Mouse (Mus musculus): Measurements from ENCODE around the gene Susd1. TPM values are rescaled to one million over a fixed set of nuclear protein-coding genes. Genes with fewer than 3 reads are reported as not detected.

Susd1 gene
- polyA plus RNA-seq, 1 experiment: 21.3 TPM

DNA sequence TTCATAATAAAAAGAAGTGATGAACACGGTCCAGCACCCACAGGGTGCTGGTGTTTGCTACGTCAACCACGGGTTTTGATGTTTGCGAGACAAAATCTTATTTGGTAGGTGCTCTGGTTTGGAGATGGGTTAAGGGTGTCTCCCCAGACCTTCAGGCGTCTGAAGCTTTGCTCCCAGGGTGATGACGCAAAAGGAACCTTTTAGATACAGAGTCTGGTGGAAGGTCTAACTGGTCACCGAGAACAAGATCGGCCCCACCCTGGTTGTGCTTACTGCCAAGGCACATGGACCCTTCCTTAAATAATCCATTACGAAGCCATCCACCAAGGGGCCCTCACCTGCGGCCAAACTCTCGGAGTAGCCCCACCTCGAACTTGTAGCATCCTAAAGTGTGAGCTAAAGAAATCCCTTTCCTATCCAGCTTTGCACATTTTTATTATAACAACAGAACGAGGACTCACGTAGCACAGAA is 105.0 kb downstream of the Susd1 start:
- no peak overlapping the region for H3K4me3 ChIP-seq (replicated peaks; ENCODE audit: control insufficient read depth, low read depth, low read length)
- peaks cover 13% of the 10 kb centered on the region for H3K4me1 ChIP-seq (ENCODE audit: control insufficient read depth, insufficient read depth, low read length)
- 86% methylated on average over 14 of the region's 14 CpGs for WGBS
- TF ChIP-seq POLR2A (IDR thresholded peaks at IDR 0.05; ENCODE audit: borderline replicate concordance, control insufficient read depth, low read depth, low read length): no peak
- TF ChIP-seq CTCF (IDR thresholded peaks at IDR 0.05; ENCODE audit: control insufficient read depth, insufficient read depth, low read length): no peak
- H3K27ac ChIP-seq (ENCODE audit: control insufficient read depth, insufficient read depth, low read depth, low read length, poor library complexity): no peak overlapping the region; the same call in 1 of the 2 replicates

DNA sequence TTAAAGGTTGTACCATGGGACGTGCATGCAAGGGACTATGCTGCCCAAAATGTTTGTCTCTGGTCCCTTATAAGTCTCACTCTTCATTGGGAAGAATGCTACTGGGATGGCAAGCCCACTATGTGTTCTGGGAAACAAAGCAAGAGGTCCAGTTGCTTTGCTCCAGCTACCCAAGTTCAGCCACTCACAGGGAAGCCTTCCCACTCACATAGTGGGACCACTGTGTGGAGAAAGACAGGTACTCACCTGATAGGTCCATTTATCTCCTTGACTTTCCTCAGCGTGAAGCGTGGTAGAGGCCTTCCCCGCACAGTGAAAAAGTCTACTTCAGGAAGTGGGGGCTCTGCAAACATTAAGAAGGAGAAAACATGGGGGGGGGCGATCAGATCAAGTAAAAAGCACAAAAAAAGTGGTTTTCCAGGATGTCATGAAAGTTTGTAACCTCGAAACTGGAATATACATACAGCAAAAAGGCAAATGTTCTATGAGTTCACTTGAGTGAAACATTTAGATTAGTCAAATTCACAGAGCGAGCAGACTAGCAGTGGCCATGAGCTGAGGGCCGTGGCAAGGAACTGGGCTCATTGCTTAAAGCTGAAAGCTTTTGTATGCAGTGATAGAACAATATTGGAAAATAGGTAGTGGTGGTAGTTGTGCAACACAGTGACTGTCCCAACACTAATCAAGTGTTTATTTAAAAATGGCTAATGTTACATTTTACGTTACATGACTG is 105.6 kb downstream of the Susd1 start:
- Histone ChIP-seq H3K4me3 (replicated peaks; ENCODE audit: control insufficient read depth, low read depth, low read length) (no peak overlapping the region), H3K27ac (ENCODE audit: control insufficient read depth, insufficient read depth, low read depth, low read length, poor library complexity) (peak overlapping the region; percentile 66), H3K4me1 (ENCODE audit: control insufficient read depth, insufficient read depth, low read length) (peaks cover 13% of the 10 kb centered on the region)
- TF ChIP-seq POLR2A (IDR thresholded peaks at IDR 0.05; ENCODE audit: borderline replicate concordance, control insufficient read depth, low read depth, low read length) (no peak), CTCF (IDR thresholded peaks at IDR 0.05; ENCODE audit: control insufficient read depth, insufficient read depth, low read length) (no peak)
- WGBS: 74% methylated on average over 9 of the region's 9 CpGs

DNA sequence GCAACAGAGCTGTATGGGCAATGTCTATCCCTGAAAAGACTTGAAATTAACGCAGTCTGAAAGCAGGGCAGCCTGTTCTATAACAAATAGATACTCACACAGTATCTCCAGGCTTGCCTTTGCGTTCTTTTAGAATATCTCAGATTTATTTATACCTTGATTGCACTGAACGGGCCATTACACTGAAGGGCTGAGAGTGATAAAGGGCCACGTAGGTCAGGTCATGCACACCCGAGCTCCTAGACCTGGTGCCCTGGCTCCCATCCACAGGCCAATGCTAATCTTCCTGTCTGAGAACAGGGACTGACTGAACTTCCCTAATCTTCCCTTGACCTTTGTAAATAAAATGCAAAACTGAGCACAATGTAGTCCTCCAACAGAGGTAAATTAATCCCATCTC is 106.3 kb downstream of the Susd1 start:
- peak overlapping the region; percentile 98 for H3K27ac ChIP-seq (ENCODE audit: control insufficient read depth, insufficient read depth, low read depth, low read length, poor library complexity)
- TF ChIP-seq CTCF (IDR thresholded peaks at IDR 0.05; ENCODE audit: control insufficient read depth, insufficient read depth, low read length): no peak
- 22% methylated on average over 5 of the region's 5 CpGs for WGBS
- H3K4me1 ChIP-seq (ENCODE audit: control insufficient read depth, insufficient read depth, low read length): peaks cover 11% of the 10 kb centered on the region
- H3K4me3 ChIP-seq (replicated peaks; ENCODE audit: control insufficient read depth, low read depth, low read length): no peak overlapping the region

DNA sequence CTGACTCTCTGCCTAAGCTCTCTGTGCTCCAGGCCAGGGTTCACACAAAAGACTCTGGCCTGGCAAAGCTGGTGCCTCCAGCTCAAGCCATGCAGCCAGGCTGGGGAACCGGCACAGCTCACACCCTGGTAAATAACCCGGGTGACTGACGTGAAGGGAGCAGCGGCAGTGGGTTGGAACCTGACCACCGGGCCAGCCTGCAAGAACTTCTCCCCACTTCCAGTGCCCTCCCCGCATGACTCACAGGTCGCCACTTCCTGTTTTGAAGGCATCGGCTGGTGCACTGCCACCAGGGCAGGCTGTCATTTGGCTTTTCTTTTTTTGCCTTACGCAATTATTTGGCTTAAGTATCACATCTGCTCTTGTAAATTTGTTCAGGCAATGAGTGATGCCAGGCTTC is 106.8 kb downstream of the Susd1 start:
- no peak overlapping the region for H3K4me3 ChIP-seq (replicated peaks; ENCODE audit: control insufficient read depth, low read depth, low read length)
- peaks cover 11% of the 10 kb centered on the region for H3K4me1 ChIP-seq (ENCODE audit: control insufficient read depth, insufficient read depth, low read length)

DNA sequence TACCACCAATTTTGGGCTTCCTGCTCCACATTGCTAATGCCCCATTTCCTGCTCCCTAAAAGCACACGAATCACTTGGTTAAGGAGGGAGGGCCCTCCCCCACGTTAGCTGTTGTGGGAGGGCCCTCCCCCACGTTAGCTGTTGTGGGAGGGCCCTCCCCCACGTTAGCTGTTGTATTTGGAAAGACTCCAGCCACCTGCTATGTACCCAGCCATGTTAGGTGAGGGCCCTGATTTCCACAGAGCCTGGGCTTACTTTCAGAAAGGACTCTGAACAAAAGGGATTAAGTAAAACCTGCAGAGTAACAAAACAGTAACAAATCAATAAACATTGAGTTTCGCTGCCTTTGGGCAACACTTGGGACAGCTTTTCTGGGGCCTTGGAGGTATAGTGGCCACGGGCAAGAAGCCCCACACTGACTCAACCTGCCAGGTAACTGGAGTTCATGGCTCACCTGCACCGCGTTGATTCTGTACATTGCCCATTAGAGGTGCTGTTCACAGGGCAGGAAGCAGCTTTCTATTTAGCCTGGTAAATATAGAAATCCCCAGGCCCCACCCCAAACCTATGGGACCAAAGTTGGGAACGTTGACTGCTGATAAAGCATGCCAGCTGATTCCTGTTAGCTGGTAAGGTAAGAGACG is 107.3 kb downstream of the Susd1 start:
- WGBS: 15% methylated on average over 10 of the region's 10 CpGs
- Histone ChIP-seq H3K4me1 (ENCODE audit: control insufficient read depth, insufficient read depth, low read length) (peaks cover 11% of the 10 kb centered on the region), H3K4me3 (replicated peaks; ENCODE audit: control insufficient read depth, low read depth, low read length) (no peak overlapping the region), H3K27ac (ENCODE audit: control insufficient read depth, insufficient read depth, low read depth, low read length, poor library complexity) (peak overlapping the region; percentile 98)
- no peak for TF ChIP-seq POLR2A (IDR thresholded peaks at IDR 0.05; ENCODE audit: borderline replicate concordance, control insufficient read depth, low read depth, low read length)
- no peak for TF ChIP-seq CTCF (IDR thresholded peaks at IDR 0.05; ENCODE audit: control insufficient read depth, insufficient read depth, low read length)

More for the DNA sequence above, 106.8 kb downstream of the Susd1 start:
- peak; percentile 15; the same call in 1 of the 2 replicates for TF ChIP-seq CTCF (IDR thresholded peaks at IDR 0.05; ENCODE audit: control insufficient read depth, insufficient read depth, low read length)
- peak; percentile 90 for TF ChIP-seq POLR2A (IDR thresholded peaks at IDR 0.05; ENCODE audit: borderline replicate concordance, control insufficient read depth, low read depth, low read length)
- H3K27ac ChIP-seq (ENCODE audit: control insufficient read depth, insufficient read depth, low read depth, low read length, poor library complexity): peak overlapping the region; percentile 98
- WGBS: 3% methylated on average over 9 of the region's 9 CpGs

DNA sequence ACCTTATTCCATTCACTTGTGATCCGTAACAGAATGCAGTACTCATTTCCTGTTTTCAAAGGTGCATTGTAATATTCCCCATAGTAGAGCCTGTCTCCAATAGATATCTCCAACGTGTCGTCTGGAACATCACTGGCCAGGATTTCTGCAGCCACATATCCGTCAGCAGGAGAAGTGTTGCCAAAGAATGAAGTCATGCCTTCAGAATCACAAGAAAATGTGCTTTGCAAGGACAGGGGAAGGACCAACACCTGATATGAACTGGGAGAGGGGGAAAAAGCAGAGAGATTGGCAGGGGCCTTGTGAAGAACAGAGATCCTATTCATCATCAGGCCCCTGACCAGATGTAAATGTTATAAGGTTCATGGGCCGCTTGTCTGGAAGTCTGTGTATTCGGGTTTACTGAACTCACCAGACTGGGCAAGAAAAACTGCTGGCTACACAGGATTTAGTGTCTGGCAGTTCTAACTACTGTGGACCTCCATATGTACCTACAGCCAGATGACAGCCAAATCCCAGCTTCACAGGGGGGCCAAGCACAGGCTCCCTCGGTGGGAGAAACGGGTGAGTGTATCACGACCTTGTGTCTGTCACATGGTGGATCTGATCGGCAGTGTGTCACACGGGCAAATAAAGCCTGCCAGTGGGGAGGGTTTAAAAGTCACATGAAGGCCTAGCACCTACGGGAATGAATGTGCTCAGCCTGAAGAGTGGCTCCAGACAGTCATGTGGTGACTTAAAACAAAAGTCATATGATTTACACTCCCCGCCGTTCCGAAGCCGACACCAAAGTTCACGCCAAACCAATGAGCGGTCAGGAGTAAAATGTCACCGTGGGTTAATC is 108.8 kb downstream of the Susd1 start:
- TF ChIP-seq CTCF (IDR thresholded peaks at IDR 0.05; ENCODE audit: control insufficient read depth, insufficient read depth, low read length): no peak
- no peak for TF ChIP-seq POLR2A (IDR thresholded peaks at IDR 0.05; ENCODE audit: borderline replicate concordance, control insufficient read depth, low read depth, low read length)
- Histone ChIP-seq H3K27ac (ENCODE audit: control insufficient read depth, insufficient read depth, low read depth, low read length, poor library complexity) (no peak overlapping the region), H3K4me1 (ENCODE audit: control insufficient read depth, insufficient read depth, low read length) (peaks cover 11% of the 10 kb centered on the region), H3K4me3 (replicated peaks; ENCODE audit: control insufficient read depth, low read depth, low read length) (no peak overlapping the region)
- 87% methylated on average over 19 of the region's 19 CpGs for WGBS

DNA sequence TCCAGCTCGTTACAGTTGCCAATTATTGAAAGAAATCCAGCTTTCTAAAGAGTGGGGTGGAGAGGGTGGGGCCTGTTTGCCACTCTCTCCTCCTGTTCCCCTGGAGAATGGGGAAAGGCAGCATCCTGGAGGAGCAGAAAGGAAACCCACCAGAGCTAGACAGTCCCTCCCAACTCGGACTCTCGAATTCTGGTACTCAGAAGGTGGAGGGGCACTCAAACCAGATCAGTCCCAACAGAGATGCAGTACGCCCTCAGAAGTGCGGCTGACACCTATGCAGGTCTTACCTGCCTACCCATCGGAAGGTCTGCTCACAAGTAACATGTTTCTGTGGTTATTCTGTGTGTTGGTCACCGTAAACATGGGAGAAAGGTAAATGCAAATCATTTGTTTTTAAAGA is 109.6 kb downstream of the Susd1 start:
- Histone ChIP-seq H3K27ac (ENCODE audit: control insufficient read depth, insufficient read depth, low read depth, low read length, poor library complexity) (no peak overlapping the region), H3K4me1 (ENCODE audit: control insufficient read depth, insufficient read depth, low read length) (peaks cover 6% of the 10 kb centered on the region), H3K4me3 (replicated peaks; ENCODE audit: control insufficient read depth, low read depth, low read length) (no peak overlapping the region)
- 93% methylated on average over 7 of the region's 7 CpGs for WGBS
- TF ChIP-seq CTCF (IDR thresholded peaks at IDR 0.05; ENCODE audit: control insufficient read depth, insufficient read depth, low read length) (no peak), POLR2A (IDR thresholded peaks at IDR 0.05; ENCODE audit: borderline replicate concordance, control insufficient read depth, low read depth, low read length) (no peak)

DNA sequence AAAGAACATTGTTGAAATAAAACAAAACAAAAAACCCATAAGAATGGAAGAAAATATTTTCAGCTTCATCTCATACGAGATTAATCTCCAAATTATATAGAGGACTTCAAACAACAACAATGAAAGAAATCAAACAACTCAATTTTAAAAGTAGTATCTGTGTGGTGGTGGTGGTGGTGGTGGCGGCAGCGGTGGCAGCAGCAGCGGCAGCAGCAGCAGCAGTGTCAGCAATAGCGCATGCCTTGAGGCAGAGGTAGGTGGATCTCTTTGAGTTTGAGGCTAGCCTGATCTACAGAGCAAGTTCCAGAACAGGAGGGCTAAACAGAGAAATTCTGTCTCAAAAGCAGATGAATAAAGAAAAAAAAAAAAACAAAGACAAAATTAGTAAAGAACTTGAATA is 110.4 kb downstream of the Susd1 start:
- WGBS: 95% methylated on average over 5 of the region's 5 CpGs
- TF ChIP-seq POLR2A (IDR thresholded peaks at IDR 0.05; ENCODE audit: borderline replicate concordance, control insufficient read depth, low read depth, low read length) (no peak), CTCF (IDR thresholded peaks at IDR 0.05; ENCODE audit: control insufficient read depth, insufficient read depth, low read length) (no peak)
- no peak overlapping the region for H3K4me3 ChIP-seq (replicated peaks; ENCODE audit: control insufficient read depth, low read depth, low read length)
- peaks cover 6% of the 10 kb centered on the region for H3K4me1 ChIP-seq (ENCODE audit: control insufficient read depth, insufficient read depth, low read length)
- H3K27ac ChIP-seq (ENCODE audit: control insufficient read depth, insufficient read depth, low read depth, low read length, poor library complexity): no peak overlapping the region
